Mouse (Mus musculus) stomach, embryonic 14.5 days (tissue): ENCODE measurements at regions not wholly inside any gene's neighbourhood (a gene's known extent, or its start where the extent isn't known, plus 50 kb on each side); places are given as distances from the start of the nearest gene placed in this dataset.

Source experiments
- ATAC-seq: fragments of 200-750 bp; cut with Nextera tagmentation; 2 replicates; pipeline ENCODE4 v1.8.0; 2017; ENCODE audit warnings: low read depth, moderate TSS enrichment; ENCODE audit not compliant: insufficient number of reproducible peaks, insufficient read depth, low FRiP score
- H3K27ac ChIP-seq: fragments of 300-500 bp; sonication (generic); 2 replicates; pipeline ENCODE4 v1.5.1; 2014; ENCODE audit warnings: mild to moderate bottlenecking, low read length, moderate library complexity, mixed read lengths
- H3K27me3 ChIP-seq: fragments of 300-500 bp; sonication (generic); 2 replicates; pipeline ENCODE4 v1.6.1; 2014; ENCODE audit warnings: low read length, control low read depth, mixed read lengths; ENCODE audit not compliant: control insufficient read depth, insufficient read depth
- H3K36me3 ChIP-seq: fragments of 300-500 bp; sonication (generic); 2 replicates; pipeline ENCODE4 v1.6.1; 2014; ENCODE audit warnings: mild to moderate bottlenecking, control low read depth, low read length, moderate library complexity, mixed read lengths; ENCODE audit not compliant: control insufficient read depth, insufficient read depth
- H3K4me1 ChIP-seq: fragments of 300-500 bp; sonication (generic); 2 replicates; pipeline ENCODE4 v1.6.1; 2014; ENCODE audit warnings: low read length, control low read depth, mixed read lengths; ENCODE audit not compliant: control insufficient read depth, insufficient read depth
- H3K4me2 ChIP-seq: fragments of 300-500 bp; sonication (generic); replicated peaks from 2 replicates; pipeline ENCODE4 v1.6.1; 2014; ENCODE audit warnings: low read depth, low read length, control low read depth
- H3K4me3 ChIP-seq: fragments of 300-500 bp; sonication (generic); 2 replicates; pipeline ENCODE4 v1.5.1; 2014; ENCODE audit warnings: low read depth, low read length, control low read depth
- H3K9ac ChIP-seq: fragments of 300-500 bp; sonication (generic); replicated peaks from 2 replicates; pipeline ENCODE4 v1.6.1; 2014; ENCODE audit warnings: low read depth, mild to moderate bottlenecking, control low read depth, low read length, moderate library complexity, mixed read lengths
- H3K9me3 ChIP-seq: fragments of 300-500 bp; sonication (generic); 2 replicates; pipeline ENCODE4 v1.6.1; 2016; ENCODE audit warnings: low read depth, low read length, control low read depth; ENCODE audit not compliant: control insufficient read depth
- WGBS: fragments of 180-500 bp; shearing (Covaris S2); extraction: QIAGEN DNeasy Blood & Tissue Kit; methylation state at CpG from one replicate; pipeline ENCODE4 v1.1.7; 2014; 5-methylcytosine and 5-hydroxymethylcytosine counted together

GRCm38 (mm10) chr5:102428310-102428709, 52.9 kb upstream of the Arhgap24 start:
- no peaks in the 10 kb centered on the region for H3K27me3 ChIP-seq
- H3K4me2 ChIP-seq = no peak overlapping the region
- no peak overlapping the region for H3K9ac ChIP-seq
- WGBS = 64% methylated on average over 3 of the region's 3 CpGs
- no peak overlapping the region for H3K4me3 ChIP-seq
- H3K36me3 ChIP-seq = no peaks in the 10 kb centered on the region
- H3K9me3 ChIP-seq = no peaks in the 10 kb centered on the region
- ATAC-seq = no peak
- no peaks in the 10 kb centered on the region for H3K4me1 ChIP-seq
- no peak overlapping the region for H3K27ac ChIP-seq
